Mouse (Mus musculus): ENCODE measurements around the gene Olfr1012. TPM values are rescaled to one million over a fixed set of nuclear protein-coding genes. Genes with fewer than 3 reads are reported as not detected.

Olfr1012 gene
- not detected for polyA plus RNA-seq (2017; shearing (Covaris generic))

DNA sequence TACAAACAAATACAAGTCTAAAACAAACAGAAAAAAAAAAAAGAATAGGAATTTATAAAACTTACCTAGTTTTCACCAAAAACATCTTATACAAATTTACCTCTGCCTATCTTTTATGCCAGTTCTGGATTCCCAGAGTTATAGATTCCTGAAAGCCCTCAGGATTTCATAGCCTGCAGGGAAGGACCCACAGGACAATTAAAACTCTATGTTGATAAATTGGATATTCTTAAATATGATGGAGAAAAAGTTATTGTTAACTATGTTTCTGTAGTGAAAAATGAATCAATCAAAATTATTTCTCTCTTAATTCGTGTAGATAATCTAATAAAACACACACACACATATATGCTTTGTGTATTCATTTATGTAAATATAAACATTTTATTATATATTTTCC, at the start of gene Olfr1012:
Gene Olfr1012 (minus strand): TSS at position 101 of the 400 bp plus-strand sequence.

DNA sequence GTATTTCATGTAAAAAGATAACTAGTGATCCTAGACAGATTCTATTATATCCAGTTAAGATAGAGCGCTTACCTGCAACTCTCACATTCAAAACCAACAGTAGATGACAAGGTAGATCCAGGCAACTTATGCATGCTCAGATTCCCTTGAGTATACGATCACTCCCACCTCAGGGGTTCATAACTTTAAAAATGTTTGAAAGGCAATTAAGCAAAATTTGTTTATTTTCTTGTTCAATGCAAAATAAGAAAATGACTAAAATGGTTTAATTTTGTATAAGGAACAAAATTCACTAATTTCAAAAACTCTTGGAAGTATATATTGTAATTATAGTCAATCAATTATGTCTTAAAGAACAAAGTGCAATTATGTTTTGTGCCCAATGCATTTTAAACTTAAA, 39.9 kb upstream of the Olfr1012 start, which contains the start of gene Olfr1016:
Gene Olfr1016 (minus strand): TSS at position 101 of the 400 bp plus-strand sequence.

DNA sequence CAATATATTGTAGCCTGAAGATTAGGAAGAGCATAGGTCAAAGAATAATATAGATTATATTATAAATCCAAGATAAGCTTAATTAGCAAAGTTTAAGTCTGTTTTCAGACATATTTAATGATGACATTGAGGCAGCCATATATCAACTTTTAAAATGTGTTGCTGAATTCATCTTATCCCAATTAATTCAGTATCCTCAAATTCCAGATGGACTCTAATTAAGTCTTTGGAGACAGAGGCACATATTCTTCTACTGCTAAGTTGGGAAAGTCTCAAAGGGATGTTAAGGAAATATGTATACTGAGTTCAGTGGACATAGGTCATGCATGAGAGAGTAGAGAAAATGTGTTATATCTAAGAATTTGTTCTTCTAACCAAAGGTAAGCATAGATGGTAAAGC, 19.2 kb upstream of the Olfr1012 start, which contains the start of gene Olfr1015:
Gene Olfr1015 (plus strand): TSS at position 301 of the 400 bp plus-strand sequence.

GRCm38 (mm10) chr2:85772413-85772812, 9.8 kb upstream of the Olfr1012 start, which contains the start of gene Olfr1014:
Gene Olfr1014, plus strand, starts transcription at chr2:85772713.

DNA sequence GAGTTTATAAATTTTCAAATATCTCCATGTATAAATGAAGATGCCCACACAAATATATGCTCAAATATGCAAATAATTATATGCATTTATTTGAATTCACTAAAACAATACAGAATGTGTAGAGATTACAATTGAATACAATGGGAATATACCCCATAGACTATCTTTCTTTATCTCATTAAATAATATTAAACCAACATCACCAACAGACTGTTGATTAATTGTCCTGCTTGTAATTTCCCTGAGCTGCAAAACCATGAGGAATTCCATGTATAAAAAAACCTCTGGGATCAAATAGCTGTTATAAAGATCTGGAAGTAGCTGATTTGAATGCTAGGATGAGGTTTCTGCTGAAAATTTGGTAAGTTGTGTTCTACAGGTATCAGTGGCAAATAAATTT, 4.2 kb upstream of the Olfr1012 start, which contains the start of gene Olfr1013:
Gene Olfr1013 (plus strand): TSS at position 301 of the 400 bp plus-strand sequence.

GRCm38 (mm10) chr2:85715119-85715518, 47.4 kb downstream of the Olfr1012 start, which contains the start of gene Olfr1009:
Gene Olfr1009, plus strand, starts transcription at chr2:85715419.

Other genes starting within 250 kb of the Olfr1012 start
- gene 4833423E24Rik, start 243.7 kb downstream of the Olfr1012 start, polyA plus RNA-seq (2017; shearing (Covaris generic)) = not detected
- gene Olfr996, start 183.6 kb downstream of the Olfr1012 start, polyA plus RNA-seq (2017; shearing (Covaris generic)) = not detected
- gene Olfr998, start 173.8 kb downstream of the Olfr1012 start, polyA plus RNA-seq (2017; shearing (Covaris generic)) = not detected
- gene Olfr1000, start 150.9 kb downstream of the Olfr1012 start, polyA plus RNA-seq (2017; shearing (Covaris generic)) = 0.27 TPM
- not detected for gene Olfr1002, start 112.1 kb downstream of the Olfr1012 start, polyA plus RNA-seq (2017; shearing (Covaris generic))
- gene Olfr154, start 98.3 kb downstream of the Olfr1012 start, polyA plus RNA-seq (2017; shearing (Covaris generic)) = not detected
- not detected for gene Olfr1006, start 84.0 kb downstream of the Olfr1012 start, polyA plus RNA-seq (2017; shearing (Covaris generic))
- not detected for gene Olfr1008, start 73.3 kb downstream of the Olfr1012 start, polyA plus RNA-seq (2017; shearing (Covaris generic))
- gene Olfr1009, start 47.3 kb downstream of the Olfr1012 start, polyA plus RNA-seq (2017; shearing (Covaris generic)) = not detected
- 0.11 TPM for gene Olfr1013, start 4.3 kb upstream of the Olfr1012 start, polyA plus RNA-seq (2017; shearing (Covaris generic))
- gene Olfr1014, start 9.9 kb upstream of the Olfr1012 start, polyA plus RNA-seq (2017; shearing (Covaris generic)) = 0.21 TPM
- 0.51 TPM for gene Olfr1015, start 19.3 kb upstream of the Olfr1012 start, polyA plus RNA-seq (2017; shearing (Covaris generic))
- gene Olfr1016, start 39.8 kb upstream of the Olfr1012 start, polyA plus RNA-seq (2017; shearing (Covaris generic)) = 1.2 TPM
- not detected for gene Olfr1018, start 55.7 kb upstream of the Olfr1012 start, polyA plus RNA-seq (2017; shearing (Covaris generic))
- not detected for gene Olfr1019, start 82.7 kb upstream of the Olfr1012 start, polyA plus RNA-seq (2017; shearing (Covaris generic))
- gene Olfr1020, start 84.3 kb upstream of the Olfr1012 start, polyA plus RNA-seq (2017; shearing (Covaris generic)) = not detected
- gene Olfr1022, start 105.8 kb upstream of the Olfr1012 start, polyA plus RNA-seq (2017; shearing (Covaris generic)) = not detected
- not detected for gene Olfr1023, start 122.9 kb upstream of the Olfr1012 start, polyA plus RNA-seq (2017; shearing (Covaris generic))
- not detected for gene Olfr1024, start 142.3 kb upstream of the Olfr1012 start, polyA plus RNA-seq (2017; shearing (Covaris generic))
- not detected for gene Olfr1025-ps1, start 152.4 kb upstream of the Olfr1012 start, polyA plus RNA-seq (2017; shearing (Covaris generic))
- gene Olfr1026, start 158.8 kb upstream of the Olfr1012 start, polyA plus RNA-seq (2017; shearing (Covaris generic)) = not detected
- not detected for gene Olfr1028, start 187.7 kb upstream of the Olfr1012 start, polyA plus RNA-seq (2017; shearing (Covaris generic))
- not detected for gene Olfr1029, start 211.1 kb upstream of the Olfr1012 start, polyA plus RNA-seq (2017; shearing (Covaris generic))
- 0.11 TPM for gene Olfr1030, start 216.5 kb upstream of the Olfr1012 start, polyA plus RNA-seq (2017; shearing (Covaris generic))
- not detected for gene Olfr1031, start 227.5 kb upstream of the Olfr1012 start, polyA plus RNA-seq (2017; shearing (Covaris generic))
- not detected for gene Olfr1032, start 242.8 kb upstream of the Olfr1012 start, polyA plus RNA-seq (2017; shearing (Covaris generic))

Data from effector memory CD4-positive, alpha-beta T cell, adult 7 months (primary cell).